Mouse (Mus musculus): Measurements from ENCODE around the gene 4931406P16Rik.

DNA sequence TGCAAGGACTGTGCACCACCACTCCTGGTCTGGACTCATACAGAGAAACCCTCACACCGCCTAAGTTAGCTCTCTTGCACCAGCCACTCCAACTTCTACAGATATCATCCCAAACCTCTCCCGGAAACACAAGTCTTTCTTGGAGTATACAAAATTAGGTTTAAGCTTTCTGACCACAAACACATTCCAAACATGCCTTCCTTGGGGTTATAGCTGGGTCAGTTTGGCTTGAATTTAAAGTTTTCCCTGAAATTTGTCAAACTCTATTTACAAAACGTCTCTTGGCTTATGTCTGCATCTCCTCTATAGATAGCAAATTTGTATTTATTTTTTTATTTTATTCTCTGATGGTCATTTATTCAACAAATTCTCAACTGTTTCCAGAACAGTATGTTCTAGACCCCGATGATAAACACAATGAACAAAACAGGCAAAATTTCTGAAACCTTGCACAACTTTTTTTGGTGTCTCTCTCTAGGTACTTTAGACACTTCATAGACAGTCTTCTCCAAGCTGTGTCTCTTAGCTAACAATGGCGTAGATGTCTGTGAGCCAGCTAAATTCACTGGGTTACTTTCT lies 4.1 kb downstream of the 4931406P16Rik start:
- TF ChIP-seq CTCF (IDR thresholded peaks at IDR 0.05; ENCODE audit: borderline replicate concordance, control insufficient read depth, extremely low read depth, insufficient read depth, low read length, poor library complexity), result no peak
- no peak for TF ChIP-seq POLR2A (IDR thresholded peaks at IDR 0.05; ENCODE audit: control insufficient read depth, extremely low read depth, insufficient read depth, low read length, poor library complexity)

Data from thymus, adult 2 months (tissue).